Mouse (Mus musculus): Measurements from ENCODE around the gene Enpep.

DNA sequence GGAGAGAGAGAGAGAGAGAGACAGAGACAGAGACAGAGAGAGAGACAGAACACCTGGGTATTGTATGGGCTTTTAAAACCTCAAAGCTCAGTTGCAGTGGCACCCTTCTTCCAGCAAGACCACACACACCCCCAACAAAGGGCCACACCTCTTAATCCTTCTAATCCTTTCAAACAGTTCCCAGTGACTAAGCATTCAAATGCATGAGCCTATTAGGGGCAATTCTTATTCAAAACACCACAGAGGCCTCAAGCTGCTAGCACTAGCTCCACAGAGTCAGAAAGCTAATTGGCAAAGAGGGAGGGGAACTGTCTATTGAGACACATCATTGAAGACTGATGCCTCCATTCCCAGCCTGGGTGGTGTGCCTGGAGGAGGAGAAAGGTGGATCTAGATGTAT is 8.5 kb upstream of the Enpep start:
- no peak for TF ChIP-seq TBP (conservative IDR thresholded peaks at IDR 0.05; ENCODE audit: low read depth, low read length)
- TF ChIP-seq E2F4 (IDR thresholded peaks at IDR 0.05; ENCODE audit: insufficient replicate concordance, low read depth, low read length) = no peak
- TF ChIP-seq MAX (IDR thresholded peaks at IDR 0.05; ENCODE audit: low read length) = no peak
- TF ChIP-seq JUND (conservative IDR thresholded peaks at IDR 0.05; ENCODE audit: low read depth, low read length) = no peak
- TF ChIP-seq CTCF (conservative IDR thresholded peaks at IDR 0.05 in 1 of 2, IDR thresholded peaks at IDR 0.05 in 1 of 2; ENCODE audit: low read depth in 2 of 2, low read length in 2 of 2) = no peak
- TF ChIP-seq EP300 (IDR thresholded peaks at IDR 0.05; ENCODE audit: low read length) = no peak
- TF ChIP-seq POLR2A (IDR thresholded peaks at IDR 0.05; ENCODE audit: low read depth, low read length) = no peak
- no peak for TF ChIP-seq SMC3 (IDR thresholded peaks at IDR 0.05; ENCODE audit: low read depth, low read length)
- no peak for TF ChIP-seq MAFK (IDR thresholded peaks at IDR 0.05; ENCODE audit: insufficient replicate concordance, low read length)
